Mouse (Mus musculus): ENCODE results near the gene Rpl3.

DNA sequence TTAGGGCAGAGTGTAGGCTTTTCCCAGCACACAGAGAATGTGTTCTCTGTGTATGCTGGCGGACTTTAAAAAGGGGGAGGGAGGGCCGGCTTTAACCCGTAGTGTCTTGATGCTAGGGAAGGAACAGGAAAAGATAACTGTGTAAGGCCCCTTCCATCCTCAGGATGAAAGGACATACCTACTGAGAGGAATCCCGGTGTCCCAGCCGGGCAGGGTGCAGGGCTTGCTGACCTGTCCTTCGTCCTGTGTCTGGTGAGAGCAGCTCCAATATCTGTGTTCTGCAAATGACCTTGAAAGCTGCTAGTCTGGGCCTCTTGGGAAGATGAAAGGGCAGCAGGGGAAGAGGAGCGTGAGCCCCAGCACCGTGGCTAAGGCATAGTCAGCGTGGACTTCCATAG lies 42.8 kb upstream of the Rpl3 start:
- TF ChIP-seq CTCF (IDR thresholded peaks at IDR 0.05; ENCODE audit: low read depth) (no peak), EP300 (optimal IDR thresholded peaks at IDR 0.05) (no peak)

All from stomach, postnatal 0 days (tissue).